Mouse (Mus musculus) adrenal gland, postnatal 36 days (tissue): ENCODE data around the gene Dpf2. TPM values are rescaled to one million over a fixed set of nuclear protein-coding genes. Genes with fewer than 3 reads are reported as not detected.
A peak's percentile ranks its signal among the peaks of the same experiment; 100 is the strongest.

Source experiments
- DNase-seq, 2 experiments: peaks; one replicate each; pipeline ENCODE4 v3.0.0; 2021; ENCODE audit warnings: mixed read lengths in 1 of 2
- total RNA-seq, 2 experiments: library from RNA; stranded (reverse); gene quantifications; 2 replicates each; pipeline ENCODE4 v1.2.3; 2021

Gene Dpf2
- total RNA-seq, 2 experiments from 2014 or later = 89.6 to 120 TPM

DNA sequence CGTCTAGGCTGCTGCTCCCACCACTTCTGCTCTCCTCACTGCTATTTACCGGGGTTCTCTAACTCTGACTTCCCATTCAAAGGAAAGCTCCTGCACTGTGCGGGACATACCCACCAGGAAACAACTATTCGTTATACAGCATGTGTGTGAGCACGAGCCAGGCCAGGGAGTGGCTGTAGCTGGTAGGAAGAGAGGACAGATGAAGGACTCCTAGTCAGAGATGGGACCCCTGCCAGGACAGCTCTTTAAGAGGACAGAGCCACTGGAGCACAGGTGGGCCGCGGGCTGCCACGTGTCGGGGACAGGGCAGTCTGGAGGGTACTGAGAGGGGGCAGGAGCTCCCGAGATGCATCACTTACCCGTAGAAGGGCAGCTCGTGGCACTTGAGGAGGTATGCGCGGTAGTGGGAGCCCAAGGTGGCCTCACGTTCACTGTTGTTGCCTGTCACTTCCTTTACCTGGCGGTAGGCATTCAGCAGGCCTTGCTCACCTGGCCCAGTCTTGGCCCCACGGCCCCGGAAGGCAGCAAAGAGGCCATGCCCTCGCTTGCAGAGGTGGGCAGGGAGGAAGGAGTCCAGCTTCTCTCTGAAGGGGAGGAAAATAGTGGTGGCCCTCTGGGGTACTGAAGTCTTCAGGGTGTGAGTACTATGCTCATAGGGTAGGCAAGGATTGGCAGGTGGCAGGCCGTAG lies 48.0 kb downstream of the Dpf2 start:
- peak in 1 of 2 experiments; percentile 4 for DNase-seq

DNA sequence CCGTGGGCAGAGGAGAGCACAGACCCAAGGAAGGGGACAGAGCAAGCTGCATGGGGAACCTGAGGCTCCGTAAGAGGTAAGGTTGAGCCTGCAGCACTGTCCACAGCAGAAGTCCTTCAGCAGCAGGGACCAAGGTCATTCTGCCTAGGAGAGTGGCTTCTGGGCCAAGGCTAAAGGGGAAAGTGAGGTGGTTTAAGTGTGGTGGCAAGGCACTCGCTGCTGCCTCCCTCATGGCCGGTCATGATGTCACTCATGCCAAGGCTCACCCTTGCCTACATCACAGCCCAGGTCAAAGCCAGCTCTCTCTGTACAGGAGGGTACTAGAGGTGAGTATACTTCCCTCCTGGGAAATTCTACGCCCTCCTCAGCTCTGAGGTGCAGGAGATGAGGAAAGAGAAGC lies 49.0 kb downstream of the Dpf2 start:
- DNase-seq = peak; percentile 15 to 57

DNA sequence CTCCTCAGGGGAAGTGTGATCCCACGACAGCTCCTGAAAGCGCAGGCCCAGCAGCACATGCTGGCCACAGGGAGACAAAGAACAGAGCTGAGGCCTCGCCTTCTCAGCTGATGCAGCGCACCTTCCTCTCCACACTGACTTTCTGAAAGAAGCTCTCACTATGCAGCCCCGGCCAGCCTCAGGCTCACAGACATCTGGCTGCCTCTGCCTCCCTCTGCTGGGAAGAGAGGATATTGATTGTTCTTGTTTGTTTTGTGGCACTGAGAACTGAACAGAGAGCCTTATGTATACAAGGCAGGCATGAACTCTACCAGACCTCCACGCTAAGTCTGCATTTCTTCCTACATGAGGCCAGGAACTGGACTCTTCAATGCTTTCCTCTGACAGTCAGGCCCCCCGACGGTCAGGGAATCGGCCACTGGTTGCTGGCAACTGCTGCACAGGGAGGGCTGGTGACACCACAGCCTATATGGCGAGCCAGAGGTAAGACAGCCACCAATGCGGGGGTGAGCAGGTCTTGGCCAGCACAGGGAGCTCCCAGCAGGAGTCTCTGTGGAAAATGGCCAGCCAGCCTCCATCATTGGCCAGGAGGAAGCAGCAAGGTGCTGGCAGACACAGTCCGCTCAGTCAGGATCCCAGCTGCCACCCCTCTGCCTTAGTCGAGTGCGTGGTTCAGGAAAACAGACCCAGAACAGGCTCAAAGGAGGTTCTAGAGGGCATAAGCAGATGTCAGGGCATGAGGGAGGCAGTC lies 50.3 kb downstream of the Dpf2 start:
- DNase-seq = no peak

DNA sequence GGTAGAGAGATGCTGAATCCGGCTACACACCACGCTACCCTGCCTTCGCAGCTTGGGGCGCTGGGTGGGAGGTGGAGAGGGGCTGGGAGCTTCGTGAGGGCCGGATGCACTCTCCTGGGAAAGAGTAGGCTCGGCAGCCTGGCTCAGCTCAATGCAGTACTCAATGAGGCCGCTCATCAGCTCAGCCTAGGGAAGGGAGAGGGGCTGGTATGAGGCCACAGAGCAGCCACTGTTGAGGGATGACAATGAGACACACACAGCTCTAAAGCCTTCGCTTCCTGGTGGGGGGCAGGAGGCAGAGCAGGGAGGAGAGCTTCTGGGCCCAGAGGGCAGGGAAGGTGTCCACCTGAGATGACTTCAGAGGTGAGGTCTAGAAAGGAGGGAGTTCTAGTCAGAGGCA lies 56.2 kb downstream of the Dpf2 start:
- peak in 1 of 2 experiments; percentile 0 for DNase-seq

DNA sequence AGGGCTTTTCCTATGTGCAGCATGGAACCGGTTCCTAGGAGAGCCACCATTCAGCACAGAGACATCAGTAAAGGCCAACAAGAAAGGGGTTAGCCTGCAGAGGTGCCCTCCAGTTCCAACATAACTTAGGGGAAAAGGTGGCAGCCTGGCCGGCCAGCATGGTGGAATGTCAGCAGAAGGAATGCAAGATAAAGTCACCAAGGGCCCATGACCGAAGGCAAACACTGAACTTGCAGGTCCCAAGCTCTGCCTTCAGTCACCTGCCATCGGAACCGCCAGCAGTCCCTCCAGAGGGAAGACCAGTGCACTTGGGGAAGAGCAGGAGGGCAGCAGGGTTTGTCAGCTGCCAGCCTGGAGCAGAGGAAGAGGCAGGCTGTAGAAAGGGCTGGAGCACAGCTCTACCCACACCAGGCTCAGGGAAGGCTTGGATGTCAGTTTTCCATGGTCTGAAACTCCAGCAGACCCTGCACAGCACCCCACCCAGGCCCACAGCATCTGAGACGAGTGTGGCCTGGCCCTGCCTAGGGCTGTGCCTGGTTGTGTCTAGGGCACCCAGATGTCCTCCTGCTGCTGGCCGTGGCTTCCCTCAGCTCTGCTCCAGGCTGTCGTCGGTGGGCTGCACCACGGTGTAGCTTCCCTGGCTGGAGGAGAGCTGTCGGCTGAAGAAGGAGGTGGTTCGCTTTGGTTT lies 60.6 kb downstream of the Dpf2 start:
- DNase-seq = no peak

DNA sequence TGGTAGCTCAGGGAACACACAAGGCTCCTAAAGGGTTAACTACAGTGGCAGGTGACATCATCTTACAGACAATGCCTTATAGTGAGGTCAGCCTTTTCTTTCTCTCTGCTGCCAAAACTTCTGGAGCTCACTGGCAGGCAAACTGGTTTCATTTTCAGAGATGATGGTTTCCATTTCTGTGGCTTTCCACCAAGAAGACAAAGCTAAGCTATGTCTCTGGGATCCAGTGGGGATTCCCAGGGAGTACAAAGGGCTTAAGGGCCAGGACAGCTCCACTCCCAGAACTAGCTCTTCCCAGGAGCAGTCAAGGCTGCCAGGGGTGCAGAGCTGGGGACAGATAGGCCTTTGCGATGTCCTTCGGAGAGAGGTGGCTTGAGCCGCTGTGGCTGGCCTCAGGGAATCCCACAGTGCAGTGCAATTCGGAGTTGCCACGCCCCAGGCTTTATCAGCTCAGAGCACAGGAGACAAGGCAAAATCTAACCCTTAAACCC lies 61.3 kb downstream of the Dpf2 start:
- DNase-seq = peak; percentile 63 to 67

DNA sequence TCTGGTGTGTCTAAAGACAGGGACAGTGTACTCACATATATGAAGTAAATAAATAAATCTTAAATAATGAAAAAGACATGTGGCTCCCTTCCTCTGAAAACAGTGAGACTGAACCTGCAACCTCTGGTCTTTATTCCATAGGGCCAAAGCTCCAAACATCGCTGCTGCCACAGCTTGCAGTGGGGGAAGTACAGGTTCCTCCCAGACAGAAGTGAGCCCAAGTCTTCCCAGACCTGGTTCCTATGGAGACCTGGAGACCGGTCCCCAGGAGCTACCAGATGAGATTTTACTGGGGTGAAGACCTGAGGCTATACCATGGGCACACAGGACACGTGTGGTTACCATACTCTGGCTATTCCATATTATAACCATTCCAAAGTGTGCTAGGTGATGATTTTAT lies 62.0 kb downstream of the Dpf2 start:
- DNase-seq = peak in 1 of 2 experiments; percentile 0

DNA sequence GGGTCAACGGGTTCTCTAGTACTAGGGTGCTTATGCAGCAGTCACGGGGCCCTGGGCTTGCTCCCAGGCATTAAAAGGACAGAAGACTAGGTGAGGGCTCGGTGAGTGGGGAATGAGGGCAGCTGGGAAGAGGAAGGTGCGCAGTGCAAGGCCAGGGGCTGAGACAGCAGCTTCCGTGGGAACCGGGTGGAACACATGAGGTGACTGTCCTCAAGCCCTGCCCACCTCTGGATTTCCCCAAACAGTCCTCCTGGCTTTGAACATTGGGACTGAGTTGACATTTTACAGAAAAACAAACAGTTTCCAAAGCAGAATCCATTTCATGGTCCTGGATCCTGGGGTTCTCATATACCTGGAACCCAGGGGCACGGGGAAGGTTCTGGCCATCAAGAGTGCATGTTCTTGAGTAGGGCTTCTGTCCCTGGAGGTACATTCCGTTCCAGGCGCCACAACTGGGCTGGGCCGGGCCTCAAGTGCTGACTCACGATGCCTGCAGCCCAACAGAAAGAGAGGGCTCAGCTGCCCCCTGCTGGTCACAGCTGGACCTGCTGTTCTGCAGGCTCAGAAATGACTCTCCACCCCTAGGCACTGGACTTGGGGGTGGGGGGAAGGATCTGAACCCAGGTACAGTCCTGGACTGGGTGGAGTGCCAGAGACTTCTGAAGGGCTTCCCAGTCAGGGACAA lies 62.8 kb downstream of the Dpf2 start:
- peak; percentile 95 to 96 for DNase-seq

DNA sequence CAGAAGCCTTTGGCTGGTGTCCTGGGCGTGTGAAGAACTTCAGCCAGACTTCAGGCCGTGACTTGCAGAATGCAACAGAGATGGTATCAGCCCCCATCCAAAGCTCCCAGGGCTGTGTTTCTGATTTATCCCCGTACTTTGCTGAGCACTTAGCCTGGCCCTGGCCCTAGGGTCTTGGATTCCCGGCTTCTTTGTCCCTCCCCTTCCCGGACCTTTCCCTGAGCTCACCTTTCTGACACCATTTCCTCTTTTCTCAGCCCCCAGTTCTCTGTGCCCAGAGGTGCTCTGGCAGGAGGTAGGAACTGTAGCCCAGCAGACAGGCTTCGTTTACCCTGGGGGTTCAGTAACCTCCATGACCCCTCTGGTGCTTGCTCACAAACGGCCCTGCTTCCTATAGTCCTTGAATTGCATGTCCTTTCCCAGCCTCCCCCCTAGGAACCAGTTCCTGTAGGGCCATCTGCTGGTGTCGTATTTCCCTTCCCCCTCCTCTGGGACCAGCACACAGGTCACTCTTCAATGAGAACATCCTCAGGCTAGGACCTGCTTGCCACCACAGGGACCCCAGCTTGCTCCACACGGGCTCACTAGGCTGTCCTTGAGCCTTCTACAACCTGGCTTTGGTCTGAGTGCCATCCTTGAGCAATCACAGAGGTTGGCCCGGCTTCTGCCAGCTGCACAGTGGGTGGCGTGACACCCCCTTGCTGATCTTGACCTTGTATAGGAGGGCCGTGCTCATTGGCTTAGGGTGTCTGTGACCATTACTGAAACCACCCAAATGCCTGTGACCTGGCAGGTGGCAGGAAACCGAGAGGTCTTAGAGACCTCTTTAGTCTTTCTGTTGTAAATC lies 63.8 kb downstream of the Dpf2 start:
- DNase-seq = peak; percentile 77 to 81

DNA sequence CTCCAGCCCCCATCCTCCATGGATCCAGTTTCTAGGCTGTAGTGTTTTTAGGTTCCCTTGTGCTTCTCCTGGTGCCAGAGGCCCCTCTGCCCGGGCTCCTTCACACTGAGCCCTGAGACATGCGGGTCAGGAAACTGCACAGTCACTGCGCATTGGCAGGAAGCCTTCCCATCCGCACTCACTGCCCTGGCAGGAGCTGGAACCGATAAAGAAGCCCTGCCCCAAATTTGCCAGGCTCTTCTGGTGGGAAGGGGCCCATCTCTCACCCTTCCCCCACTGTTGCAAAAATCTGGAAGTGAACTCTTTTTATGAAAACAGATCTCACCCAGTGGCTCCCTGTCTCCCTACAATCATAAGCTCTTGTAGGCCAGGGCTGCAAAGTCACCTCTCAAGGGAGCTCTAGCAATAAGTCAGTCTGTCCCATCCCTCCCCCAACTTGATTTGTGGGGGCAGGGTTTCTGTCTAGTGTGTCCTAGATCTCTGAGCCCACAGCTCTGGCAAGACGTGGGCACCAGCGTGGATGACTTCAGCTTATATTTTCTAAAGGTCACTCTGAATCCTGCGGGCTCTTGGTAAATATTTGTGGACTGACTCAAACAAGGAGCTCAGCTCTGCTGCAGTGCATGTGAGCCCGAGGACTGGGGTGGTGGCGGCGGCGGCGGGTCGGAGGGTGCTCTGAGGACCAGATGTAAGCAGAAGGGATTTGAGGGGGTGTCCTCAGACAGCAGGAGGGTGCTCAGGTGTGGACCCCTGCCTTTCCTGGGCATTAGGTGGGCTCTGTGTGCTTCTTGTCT lies 64.6 kb downstream of the Dpf2 start:
- peak; percentile 90 for DNase-seq

DNA sequence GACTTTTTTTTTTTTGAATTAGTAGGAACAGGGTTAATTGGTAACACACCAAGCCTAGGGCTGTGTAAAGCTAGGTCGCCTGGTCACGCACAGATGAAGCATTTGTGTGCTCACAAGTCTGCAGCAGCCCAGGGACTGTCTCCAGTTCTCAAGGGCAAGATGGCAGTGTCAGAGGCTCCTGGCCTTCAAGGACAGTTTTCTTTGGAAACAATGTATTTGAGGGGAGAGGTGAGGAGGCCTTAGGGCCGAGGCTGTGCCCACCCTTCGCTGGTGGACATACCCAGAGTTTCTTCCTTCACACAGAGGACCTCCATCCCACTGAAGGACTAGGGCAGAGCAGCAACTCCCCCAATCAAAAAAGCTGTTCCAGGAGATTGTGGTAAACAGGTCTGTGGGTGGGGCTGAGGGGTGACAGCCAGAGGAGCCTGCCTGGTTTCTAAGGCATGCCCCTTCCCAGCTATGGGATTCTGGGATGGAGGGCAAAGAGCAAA lies 65.5 kb downstream of the Dpf2 start:
- peak in 1 of 2 experiments; percentile 43 for DNase-seq

DNA sequence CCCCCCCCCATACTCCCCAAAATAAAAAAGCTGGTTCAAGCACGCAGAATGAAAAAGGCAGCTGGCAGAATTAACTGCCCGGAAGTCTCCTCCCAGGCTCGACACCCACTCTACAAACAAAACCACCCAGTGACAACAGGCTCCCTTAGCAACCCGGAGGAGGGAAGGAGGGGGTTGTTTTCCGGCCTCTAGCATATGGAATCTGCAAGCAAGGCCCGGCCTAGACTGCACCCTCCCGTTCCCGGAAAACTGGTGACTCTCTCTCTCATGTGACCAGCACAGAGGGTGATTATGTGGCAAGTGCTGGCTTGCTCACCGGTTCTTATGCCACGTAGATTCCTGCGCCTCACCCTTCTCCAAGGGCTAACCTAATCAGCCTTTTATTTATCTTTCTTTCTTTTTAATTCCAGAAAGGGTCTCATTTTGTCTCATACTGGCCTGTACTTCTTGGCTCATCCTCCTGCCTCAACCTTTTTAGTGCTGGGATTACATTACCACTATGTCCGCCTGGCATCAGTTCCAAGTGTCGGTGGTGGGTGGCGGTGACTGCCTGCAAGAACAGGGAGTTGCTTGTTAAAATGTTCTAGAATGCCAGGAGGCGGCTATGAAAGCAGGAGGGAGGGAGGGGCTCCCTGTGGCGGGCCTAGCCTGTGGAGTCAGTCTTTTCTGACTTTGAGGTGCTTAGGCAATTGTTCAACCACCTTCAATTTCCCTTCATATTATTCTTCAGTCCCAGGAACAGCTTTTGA lies 66.1 kb downstream of the Dpf2 start:
- peak; percentile 84 to 86 for DNase-seq

Other genes with a start within 250 kb of the Dpf2 start
- 10 to 100 TPM; 40.5 to 57.2 TPM for gene Sipa1, start 249.3 kb downstream of the Dpf2 start, total RNA-seq
- gene Map3k11, start 224.3 kb downstream of the Dpf2 start, total RNA-seq = 10 to 100 TPM; 44.7 to 45.8 TPM
- 100 to 1,000 TPM in 1 of 2 experiments, 10 to 100 TPM in 1; 89.5 to 108 TPM for gene Pcnx3, start 224.1 kb downstream of the Dpf2 start, total RNA-seq
- gene Kcnk7, start 208.6 kb downstream of the Dpf2 start, total RNA-seq = not detected
- gene Ehbp1l1, start 186.7 kb downstream of the Dpf2 start, total RNA-seq = 10 to 100 TPM; 30.8 to 38.3 TPM
- 10 to 100 TPM; 41.4 to 66.5 TPM for gene Fam89b, start 183.4 kb downstream of the Dpf2 start, total RNA-seq
- gene Ltbp3, start 172.1 kb downstream of the Dpf2 start, total RNA-seq = 100 to 1,000 TPM; 222 to 305 TPM
- 100 to 1,000 TPM; 103 to 107 TPM for gene Scyl1, start 141.6 kb downstream of the Dpf2 start, total RNA-seq
- 10 to 100 TPM; 35.5 to 52.6 TPM for gene Frmd8, start 37.7 kb downstream of the Dpf2 start, total RNA-seq
- gene Slc25a45, start 35.2 kb downstream of the Dpf2 start, total RNA-seq = 10 to 100 TPM in 1 of 2 experiments, 1 to 10 TPM in 1; 9.4 to 33.2 TPM
- 1 to 10 TPM in 1 of 2 experiments, under 1 TPM in 1; 0.92 to 1.4 TPM for gene Tigd3, start 18.9 kb downstream of the Dpf2 start, total RNA-seq
- 1 to 10 TPM; 6.0 to 6.2 TPM for gene Cdc42ep2, start 11.8 kb upstream of the Dpf2 start, total RNA-seq
- 10 to 100 TPM; 22.9 to 23.7 TPM for gene Pola2, start 51.2 kb upstream of the Dpf2 start, total RNA-seq
- gene Slc22a20, start 73.1 kb upstream of the Dpf2 start, total RNA-seq = not detected
- 10 to 100 TPM; 27.9 to 35.6 TPM for gene Capn1, start 102.9 kb upstream of the Dpf2 start, total RNA-seq
- gene Syvn1, start 133.6 kb upstream of the Dpf2 start, total RNA-seq = 10 to 100 TPM; 57.5 to 61.2 TPM
- gene Mrpl49, start 144.8 kb upstream of the Dpf2 start, total RNA-seq = 10 to 100 TPM; 58.2 to 58.6 TPM
- gene Fau, start 144.8 kb upstream of the Dpf2 start, total RNA-seq = 1,000 to 10,000 TPM; 1,081 to 1,082 TPM
- 10 to 100 TPM; 29.7 to 34.8 TPM for gene Znhit2, start 148.2 kb upstream of the Dpf2 start, total RNA-seq
- 10 to 100 TPM; 22.9 to 42.0 TPM for gene Tm7sf2, start 155.4 kb upstream of the Dpf2 start, total RNA-seq
- 10 to 100 TPM; 51.9 to 59.8 TPM for gene Vps51, start 164.2 kb upstream of the Dpf2 start, total RNA-seq
- gene Tmem262, start 167.0 kb upstream of the Dpf2 start, total RNA-seq = not detected
- under 1 TPM in 1 of 2 experiments, not detected in 1; 0.83 TPM for gene Gm28374, start 169.2 kb upstream of the Dpf2 start, total RNA-seq
- 10 to 100 TPM; 34.2 to 37.4 TPM for gene Zfpl1, start 171.9 kb upstream of the Dpf2 start, total RNA-seq
- 1 to 10 TPM; 1.8 to 2.2 TPM for gene Cdca5, start 172.0 kb upstream of the Dpf2 start, total RNA-seq
- gene AC131692.1, start 181.4 kb upstream of the Dpf2 start, total RNA-seq = not detected
- gene Naaladl1, start 192.8 kb upstream of the Dpf2 start, total RNA-seq = under 1 TPM in 1 of 2 experiments, not detected in 1; 0.10 TPM
- 10 to 100 TPM; 15.4 to 17.7 TPM for gene Sac3d1, start 205.6 kb upstream of the Dpf2 start, total RNA-seq
- 10 to 100 TPM; 29.0 to 29.2 TPM for gene Snx15, start 215.3 kb upstream of the Dpf2 start, total RNA-seq
- gene Batf2, start 228.0 kb upstream of the Dpf2 start, total RNA-seq = 1 to 10 TPM; 1.2 to 2.0 TPM
- 10 to 100 TPM; 80.5 to 81.7 TPM for gene Arl2, start 228.5 kb upstream of the Dpf2 start, total RNA-seq